Mouse (Mus musculus) MEL (cell line): ENCODE data around the gene Pcca.

Experiments used
- CHD1 ChIP-seq: IDR thresholded peaks from 2 replicates; pipeline ENCODE4 v1.6.1; 2012; ENCODE audit warnings: low read depth, mild to moderate bottlenecking, inconsistent platforms, low read length, improper control_type of control experiment
- CHD2 ChIP-seq: IDR thresholded peaks from 2 replicates; pipeline ENCODE4 v1.6.1; 2011; ENCODE audit warnings: low read length, improper control_type of control experiment
- CTCF ChIP-seq, 3 experiments: IDR thresholded peaks in 2 of 3; conservative IDR thresholded peaks in 1 of 3; 2 replicates each; pipeline ENCODE4 v1.5.1; 2011 to 2012; ENCODE audit warnings: low read length in 3 of 3, low read depth in 2 of 3, mild to moderate bottlenecking in 2 of 3, improper control_type of control experiment in 1 of 3, inconsistent platforms in 1 of 3, mixed read lengths in 1 of 3, moderate library complexity in 1 of 3; ENCODE audit not compliant: control insufficient read depth in 1 of 3, insufficient read depth in 1 of 3, poor library complexity in 1 of 3, severe bottlenecking in 1 of 3
- GABPA ChIP-seq: IDR thresholded peaks from 2 replicates; pipeline ENCODE4 v1.6.1; 2012; ENCODE audit warnings: low read depth, mild to moderate bottlenecking, inconsistent platforms, low read length, improper control_type of control experiment, moderate library complexity
- GATA1 ChIP-seq: IDR thresholded peaks from 2 replicates; pipeline ENCODE4 v1.6.1; 2011; ENCODE audit warnings: low read depth, low read length, improper control_type of control experiment
- HCFC1 ChIP-seq: IDR thresholded peaks from 2 replicates; pipeline ENCODE4 v1.6.1; 2012; ENCODE audit warnings: low read depth, mild to moderate bottlenecking, inconsistent platforms, low read length, improper control_type of control experiment, moderate library complexity
- MEF2A ChIP-seq: IDR thresholded peaks from 2 replicates; pipeline ENCODE4 v1.6.1; 2014; ENCODE audit warnings: low read depth, mild to moderate bottlenecking, inconsistent platforms, low read length, improper control_type of control experiment; ENCODE audit not compliant: poor library complexity, insufficient replicate concordance, severe bottlenecking; ENCODE audit errors: extremely low read depth
- MXI1 ChIP-seq: IDR thresholded peaks from 2 replicates; pipeline ENCODE4 v1.6.1; 2011; ENCODE audit warnings: mild to moderate bottlenecking, low read depth, low read length, improper control_type of control experiment
- NRF1 ChIP-seq: IDR thresholded peaks from 2 replicates; pipeline ENCODE4 v1.6.1; 2014; ENCODE audit warnings: low read depth, mild to moderate bottlenecking, inconsistent platforms, low read length, improper control_type of control experiment, moderate library complexity; ENCODE audit not compliant: poor library complexity, insufficient read depth, severe bottlenecking
- POLR2A ChIP-seq, 2 experiments: IDR thresholded peaks; 2 replicates each; pipeline ENCODE4 v1.6.1; 2011 to 2012; ENCODE audit warnings: low read length in 2 of 2, mild to moderate bottlenecking in 2 of 2, control low read depth in 1 of 2, improper control_type of control experiment in 1 of 2, low read depth in 1 of 2, moderate library complexity in 1 of 2; ENCODE audit not compliant: control insufficient read depth in 1 of 2, insufficient read depth in 1 of 2, poor library complexity in 1 of 2
- POLR2AphosphoS5 ChIP-seq: IDR thresholded peaks from 2 replicates; pipeline ENCODE4 v1.6.1; 2012; ENCODE audit warnings: low read depth, borderline replicate concordance, mild to moderate bottlenecking, inconsistent platforms, low read length, moderate library complexity, mixed read lengths
- USF1 ChIP-seq: IDR thresholded peaks from 2 replicates; pipeline ENCODE4 v1.6.1; 2014; ENCODE audit warnings: low read depth, mild to moderate bottlenecking, inconsistent platforms, low read length, improper control_type of control experiment, moderate library complexity

GRCm38 (mm10) chr14:122511519-122511918 lies 22.6 kb upstream of the Pcca start:
- no peak for TF ChIP-seq GABPA
- no peak for TF ChIP-seq CHD2
- no peak for TF ChIP-seq MXI1
- TF ChIP-seq NRF1 = no peak
- TF ChIP-seq MEF2A = no peak
- no peak for TF ChIP-seq HCFC1
- no peak for TF ChIP-seq CTCF (IDR thresholded peaks at IDR 0.05 in 2 of 3, conservative IDR thresholded peaks at IDR 0.05 in 1 of 3; ENCODE audit: control insufficient read depth in 1 of 3, insufficient read depth in 1 of 3, low read depth in 2 of 3, low read length in 3 of 3, poor library complexity in 1 of 3, severe bottlenecking in 1 of 3)
- TF ChIP-seq CHD1 = no peak
- no peak for TF ChIP-seq USF1
- TF ChIP-seq POLR2A (IDR thresholded peaks at IDR 0.05; ENCODE audit: control insufficient read depth in 1 of 2, insufficient read depth in 1 of 2, low read depth in 1 of 2, low read length in 2 of 2, poor library complexity in 1 of 2) = no peak
- no peak for TF ChIP-seq GATA1
- no peak for TF ChIP-seq POLR2AphosphoS5
